Mouse (Mus musculus) liver, embryonic 15.5 days (tissue): Measurements from ENCODE around the gene Sepsecs. TPM values are rescaled to one million over a fixed set of nuclear protein-coding genes. Genes with fewer than 3 reads are reported as not detected.

Experiments used
- ATAC-seq: fragments of 200-750 bp; cut with Nextera tagmentation; 2 replicates; pipeline ENCODE4 v1.8.0; 2017; ENCODE audit warnings: moderate number of reproducible peaks, mild to moderate bottlenecking, moderate library complexity; ENCODE audit not compliant: insufficient read depth
- H3K27ac ChIP-seq: fragments of 300-500 bp; sonication (generic); replicated peaks from 2 replicates; pipeline ENCODE4 v1.5.1; 2015; ENCODE audit warnings: mild to moderate bottlenecking, inconsistent platforms
- H3K27me3 ChIP-seq: fragments of 300-500 bp; sonication (generic); 2 replicates; pipeline ENCODE4 v1.6.1; 2015; ENCODE audit warnings: mild to moderate bottlenecking, inconsistent platforms
- H3K36me3 ChIP-seq: fragments of 300-500 bp; sonication (generic); replicated peaks from 2 replicates; pipeline ENCODE4 v1.6.1; 2015; ENCODE audit warnings: moderate library complexity, mild to moderate bottlenecking, inconsistent platforms
- H3K4me1 ChIP-seq: fragments of 300-500 bp; sonication (generic); replicated peaks from 2 replicates; pipeline ENCODE4 v1.6.1; 2015; ENCODE audit warnings: inconsistent platforms
- H3K4me2 ChIP-seq: fragments of 300-500 bp; sonication (generic); 2 replicates; pipeline ENCODE4 v1.6.1; 2015; ENCODE audit warnings: moderate library complexity, mild to moderate bottlenecking, inconsistent platforms
- H3K4me3 ChIP-seq: fragments of 300-500 bp; sonication (generic); replicated peaks from 2 replicates; pipeline ENCODE4 v1.5.1; 2015; ENCODE audit warnings: mild to moderate bottlenecking, inconsistent platforms
- H3K9ac ChIP-seq: fragments of 300-500 bp; sonication (generic); 2 replicates; pipeline ENCODE4 v1.6.1; 2015; ENCODE audit warnings: moderate library complexity, mild to moderate bottlenecking, inconsistent platforms
- H3K9me3 ChIP-seq: fragments of 300-500 bp; sonication (generic); replicated peaks from 2 replicates; pipeline ENCODE4 v1.6.1; 2016; ENCODE audit warnings: inconsistent platforms
- WGBS: fragments of 180-500 bp; shearing (Covaris S2); methylation state at CpG from one replicate; pipeline ENCODE4 v1.1.7; 2015; ENCODE audit warnings: mixed read lengths; ENCODE audit not compliant: insufficient replicate concordance; 5-methylcytosine and 5-hydroxymethylcytosine counted together
- polyA plus RNA-seq: library from polyadenylated mRNA; unstranded; fragments of >200 nt; fragmentation: Nextera tagmentation; extraction: Ambion mirVana; gene quantifications from 2 replicates; pipeline ENCODE4 v1.2.1, GENCODE M21; 2015

Sepsecs gene
- polyA plus RNA-seq, 1 experiment from 2014 or later = 7.8 TPM

DNA sequence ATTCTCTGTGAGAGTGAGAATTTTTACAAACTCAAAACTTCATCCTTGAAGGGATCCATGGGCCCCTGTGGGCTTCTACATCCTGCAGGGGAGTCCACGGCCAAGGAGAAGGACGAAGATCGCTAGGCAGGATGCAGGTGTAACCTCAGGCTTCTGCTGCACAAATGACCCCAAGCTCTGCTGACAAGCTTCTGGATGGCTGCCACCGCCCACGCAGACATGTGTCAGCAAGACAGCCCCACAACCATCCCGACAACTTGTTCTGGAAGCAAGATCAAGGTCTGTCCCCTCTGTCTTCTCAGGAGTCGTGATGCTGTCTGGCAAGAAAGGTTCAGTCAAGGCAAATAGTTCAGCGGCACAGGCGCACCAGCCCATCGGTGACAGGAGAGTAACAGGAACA, 59.8 kb downstream of the Sepsecs start:
- Histone ChIP-seq H3K27ac (no peak overlapping the region), H3K36me3 (no peaks in the 10 kb centered on the region), H3K9me3 (no peaks in the 10 kb centered on the region), H3K27me3 (no peaks in the 10 kb centered on the region), H3K4me1 (no peaks in the 10 kb centered on the region), H3K9ac (no peak overlapping the region), H3K4me3 (no peak overlapping the region), H3K4me2 (no peak overlapping the region)
- WGBS = 56% methylated on average over 10 of the region's 10 CpGs
- no peak for ATAC-seq

DNA sequence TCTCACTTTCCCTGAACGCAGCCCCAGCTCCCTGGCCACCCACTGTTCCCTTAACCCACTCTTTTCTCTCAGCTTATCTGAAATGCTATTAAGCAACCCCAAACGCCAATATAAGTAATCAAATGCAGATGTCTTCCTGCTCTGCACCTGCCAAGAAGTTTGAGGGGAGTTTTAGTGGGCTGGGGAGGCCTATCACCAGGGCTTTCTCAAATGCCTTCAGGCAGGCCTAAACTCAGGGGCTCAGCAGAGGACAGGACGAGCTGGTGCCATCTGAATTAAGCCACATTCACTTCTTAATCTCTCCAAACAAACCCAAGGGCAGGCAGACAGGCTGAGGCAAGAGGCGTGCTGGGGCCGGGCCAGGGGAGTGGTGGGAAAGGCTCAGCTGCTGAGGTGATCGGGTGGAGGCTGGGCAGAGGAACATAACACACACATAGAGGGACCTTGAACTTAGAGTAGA, 64.9 kb downstream of the Sepsecs start:
- Histone ChIP-seq H3K9me3 (no peaks in the 10 kb centered on the region), H3K4me3 (no peak overlapping the region), H3K36me3 (no peaks in the 10 kb centered on the region), H3K4me1 (no peaks in the 10 kb centered on the region), H3K4me2 (no peak overlapping the region), H3K27ac (no peak overlapping the region), H3K27me3 (no peaks in the 10 kb centered on the region), H3K9ac (no peak overlapping the region)
- ATAC-seq = no peak
- WGBS = 53% methylated on average over 6 of the region's 6 CpGs

DNA sequence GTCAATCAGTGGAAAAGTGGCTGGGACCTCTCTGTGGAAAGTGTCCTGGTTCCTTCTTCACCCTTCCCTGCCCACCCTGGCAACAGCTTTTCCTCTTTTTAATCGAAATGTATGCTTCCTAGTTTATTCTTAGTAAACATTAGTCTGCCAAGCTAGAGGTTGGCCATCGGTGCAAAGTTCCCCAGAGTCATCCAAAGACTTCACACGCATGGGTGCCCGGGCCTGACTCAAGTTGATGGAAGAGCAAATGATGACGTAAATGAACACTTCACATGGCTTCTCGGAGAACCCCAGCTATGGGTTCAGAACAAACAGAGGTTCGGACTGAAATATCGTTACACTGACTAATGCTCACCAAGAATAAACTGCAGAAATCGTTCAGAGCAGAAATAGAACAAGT, 78.9 kb downstream of the Sepsecs start:
- Histone ChIP-seq H3K4me3 (no peak overlapping the region), H3K27me3 (no peaks in the 10 kb centered on the region), H3K9me3 (no peaks in the 10 kb centered on the region), H3K36me3 (no peaks in the 10 kb centered on the region), H3K4me2 (no peak overlapping the region), H3K4me1 (no peaks in the 10 kb centered on the region), H3K27ac (no peak overlapping the region), H3K9ac (no peak overlapping the region)
- no peak for ATAC-seq
- 62% methylated on average over 9 of the region's 9 CpGs for WGBS

Other genes starting within 250 kb of the Sepsecs start
- 0.60 and 0.75 TPM in 2 replicates for gene Ccdc149, start 198.2 kb downstream of the Sepsecs start, polyA plus RNA-seq
- 0.37 and 0.41 TPM in 2 replicates for gene Lgi2, start 103.2 kb downstream of the Sepsecs start, polyA plus RNA-seq
- gene Pi4k2b, start 71.9 kb upstream of the Sepsecs start, polyA plus RNA-seq = 16.3 and 17.3 TPM in 2 replicates
- 6.1 and 6.7 TPM in 2 replicates for gene Zcchc4, start 105.7 kb upstream of the Sepsecs start, polyA plus RNA-seq
- 22.7 and 24.9 TPM in 2 replicates for gene Anapc4, start 164.3 kb upstream of the Sepsecs start, polyA plus RNA-seq